Mouse (Mus musculus) heart, embryonic 16.5 days (tissue): ENCODE results near the gene Pdss1. TPM values are rescaled to one million over a fixed set of nuclear protein-coding genes. Genes with fewer than 3 reads are reported as not detected.

Experiments
- polyA plus RNA-seq: library from polyadenylated mRNA; unstranded; fragments of >200 nt; fragmentation: Nextera tagmentation; extraction: Ambion mirVana; gene quantifications from 2 replicates; pipeline ENCODE4 v1.2.1, GENCODE M21; 2015

The Pdss1 gene
- polyA plus RNA-seq, 1 experiment from 2014 or later = 34.8 TPM

Other genes with a start within 250 kb of the Pdss1 start
- gene Apbb1ip, start 121.4 kb upstream of the Pdss1 start, polyA plus RNA-seq = 2.5 and 4.5 TPM in 2 replicates
- 31.3 and 36.5 TPM in 2 replicates for gene Abi1, start 144.7 kb downstream of the Pdss1 start, polyA plus RNA-seq
- gene Acbd5, start 172.6 kb downstream of the Pdss1 start, polyA plus RNA-seq = 25.2 and 27.7 TPM in 2 replicates